Mouse (Mus musculus) cerebral cortex, adult 2 months (tissue): ENCODE results near the gene Prodh2.

Source experiments
- WGBS: fragments of 180-500 bp; shearing (Covaris S2); methylation state at CpG from one replicate; pipeline ENCODE4 v1.1.7; 2018; 5-methylcytosine and 5-hydroxymethylcytosine counted together

Prodh2 gene

GRCm38 (mm10) chr7:30549880-30550279, 56.5 kb downstream of the Prodh2 start:
- WGBS, result 84% methylated on average over 2 of the region's 2 CpGs

GRCm38 (mm10) chr7:30550603-30551002, 57.2 kb downstream of the Prodh2 start:
- 95% methylated on average over 1 of the region's 1 CpGs for WGBS

GRCm38 (mm10) chr7:30551445-30552101, 58.2 kb downstream of the Prodh2 start:
- 2% methylated on average over 10 of the region's 10 CpGs for WGBS

GRCm38 (mm10) chr7:30552102-30553020, 58.9 kb downstream of the Prodh2 start, which contains the start of the genes Hspb6 and Proser3:
Gene Hspb6 (plus strand): TSS chr7:30552178.
Gene Proser3 (minus strand): TSS chr7:30552299.
- WGBS, result under 1% methylated on average over 44 of the region's 44 CpGs

- WGBS, result 1% methylated on average over 23 of the region's 23 CpGs
Observed at GRCm38 (mm10) chr7:30553021-30553589, 59.7 kb downstream of the Prodh2 start.

- 80% methylated on average over 22 of the region's 22 CpGs for WGBS
Observed at GRCm38 (mm10) chr7:30553810-30554584, 60.6 kb downstream of the Prodh2 start.

GRCm38 (mm10) chr7:30556894-30557536, 63.6 kb downstream of the Prodh2 start:
- 90% methylated on average over 18 of the region's 18 CpGs for WGBS

GRCm38 (mm10) chr7:30557901-30558514, 64.6 kb downstream of the Prodh2 start:
- WGBS, result 69% methylated on average over 13 of the region's 13 CpGs

- WGBS, result 3% methylated on average over 12 of the region's 12 CpGs
Observed at GRCm38 (mm10) chr7:30558656-30559442, 65.4 kb downstream of the Prodh2 start.

GRCm38 (mm10) chr7:30559443-30559954, 66.1 kb downstream of the Prodh2 start, which contains the start of gene Lin37:
Gene Lin37 (minus strand): TSS chr7:30559838.
- under 1% methylated on average over 20 of the region's 20 CpGs for WGBS

GRCm38 (mm10) chr7:30560296-30560695, 66.9 kb downstream of the Prodh2 start:
- WGBS, result 55% methylated on average over 2 of the region's 2 CpGs

- under 1% methylated on average over 27 of the region's 27 CpGs for WGBS
Observed at GRCm38 (mm10) chr7:30562526-30563116, 69.2 kb downstream of the Prodh2 start.
